Mouse (Mus musculus): ENCODE measurements at regions not wholly inside any gene's neighbourhood (a gene's known extent, or its start where the extent isn't known, plus 50 kb on each side); places are given as distances from the start of the nearest gene placed in this dataset.

DNA sequence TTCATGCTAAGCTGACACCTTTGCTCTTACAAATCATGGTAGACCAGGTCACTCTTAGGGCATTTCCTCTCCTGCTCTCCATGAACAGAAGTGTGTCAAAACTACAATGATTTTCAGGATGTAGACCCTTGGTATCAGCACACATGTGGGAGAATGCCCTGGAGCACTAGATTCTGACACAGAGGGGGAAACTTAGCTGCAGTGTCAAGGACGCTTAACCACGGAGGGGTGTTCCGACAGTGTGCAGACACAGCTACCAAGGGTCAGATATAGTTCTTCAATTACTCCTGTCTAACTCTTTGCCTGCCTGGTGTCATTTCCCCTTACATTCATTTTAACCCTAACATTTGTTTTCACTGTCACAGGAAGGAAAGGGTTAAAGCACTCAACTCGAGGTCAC is 226.4 kb upstream of the Adamts16 start:
- TF ChIP-seq POLR2A (IDR thresholded peaks at IDR 0.05; ENCODE audit: low read depth, low read length) (no peak), CTCF (conservative IDR thresholded peaks at IDR 0.05; ENCODE audit: insufficient read depth, insufficient read length, low read depth, low read length) (no peak)
